Mouse (Mus musculus) gastrocnemius, adult 8-10 months (tissue): ENCODE data around the gene Diaph3. TPM values are rescaled to one million over a fixed set of nuclear protein-coding genes. Genes with fewer than 3 reads are reported as not detected.

ENCODE experiments used
- DNase-seq, 2 experiments: peaks; one replicate each; pipeline ENCODE4 v3.0.0; 2022; ENCODE audit warnings: low spot score in 2 of 2
- total RNA-seq, 4 experiments: library from RNA; stranded (reverse); gene quantifications; 2 replicates each; pipeline ENCODE4 v1.2.4; 2022

Diaph3 gene
- total RNA-seq, 4 experiments from 2014 or later = 0.15 to 0.27 TPM; not detected in 2

- DNase-seq = no peak
Measured at GRCm38 (mm10) chr14:86847154-86847810, 293.8 kb downstream of the Diaph3 start.

- DNase-seq = no peak
Measured at GRCm38 (mm10) chr14:86844075-86844474, 297.0 kb downstream of the Diaph3 start.

- DNase-seq = no peak
Measured at GRCm38 (mm10) chr14:86837642-86838041, 303.4 kb downstream of the Diaph3 start.

GRCm38 (mm10) chr14:86834851-86835250 lies 306.2 kb downstream of the Diaph3 start:
- no peak for DNase-seq

- DNase-seq = no peak
Measured at GRCm38 (mm10) chr14:86834269-86834668, 306.8 kb downstream of the Diaph3 start.

GRCm38 (mm10) chr14:86833003-86833402 lies 308.0 kb downstream of the Diaph3 start:
- no peak for DNase-seq

GRCm38 (mm10) chr14:86816246-86816645 lies 324.8 kb downstream of the Diaph3 start:
- no peak for DNase-seq

- DNase-seq = no peak
Measured at GRCm38 (mm10) chr14:86788880-86789641, 352.0 kb downstream of the Diaph3 start.

GRCm38 (mm10) chr14:86786866-86787265 lies 354.2 kb downstream of the Diaph3 start:
- no peak for DNase-seq

- no peak for DNase-seq
Measured at GRCm38 (mm10) chr14:86781553-86782273, 359.3 kb downstream of the Diaph3 start.

- DNase-seq = no peak
Measured at GRCm38 (mm10) chr14:86773311-86773710, 367.7 kb downstream of the Diaph3 start.

- DNase-seq = no peak
Measured at GRCm38 (mm10) chr14:86772176-86773150, 368.6 kb downstream of the Diaph3 start.

- no peak for DNase-seq
Measured at GRCm38 (mm10) chr14:86764286-86764685, 376.7 kb downstream of the Diaph3 start.

GRCm38 (mm10) chr14:86757604-86758520 lies 383.2 kb downstream of the Diaph3 start:
- no peak for DNase-seq

- DNase-seq = no peak
Measured at GRCm38 (mm10) chr14:86757132-86757531, 383.9 kb downstream of the Diaph3 start.

GRCm38 (mm10) chr14:86750351-86750750 lies 390.7 kb downstream of the Diaph3 start:
- no peak for DNase-seq

GRCm38 (mm10) chr14:86749425-86749824 lies 391.6 kb downstream of the Diaph3 start:
- no peak for DNase-seq

- no peak for DNase-seq
Measured at GRCm38 (mm10) chr14:86748876-86749275, 392.2 kb downstream of the Diaph3 start.

GRCm38 (mm10) chr14:86744523-86744922 lies 396.5 kb downstream of the Diaph3 start:
- no peak for DNase-seq
